Mouse (Mus musculus): ENCODE results near the gene Plxna2.

DNA sequence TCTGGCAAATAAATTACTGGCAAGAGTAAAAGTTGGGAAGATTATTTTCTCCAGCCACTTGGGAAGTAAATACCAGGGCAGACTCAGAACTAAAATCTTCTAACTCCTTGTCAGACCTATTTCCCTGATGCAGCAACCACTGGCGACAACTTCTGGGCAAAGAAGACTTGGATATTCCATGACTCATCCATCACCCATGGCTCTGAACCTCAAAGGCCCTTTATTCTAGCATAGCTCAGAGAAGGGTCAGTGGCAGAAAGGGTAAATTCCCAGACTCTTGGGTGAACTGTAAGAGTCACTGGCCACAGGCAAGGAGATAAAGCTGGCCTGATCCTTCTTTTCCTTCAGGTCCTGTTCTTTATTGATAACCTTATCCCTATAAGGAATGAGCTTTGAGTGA, 163.5 kb downstream of the Plxna2 start:
- TF ChIP-seq POLR2A (IDR thresholded peaks at IDR 0.05; ENCODE audit: low read depth, low read length) (no peak), CTCF (IDR thresholded peaks at IDR 0.05; ENCODE audit: extremely low read depth, insufficient read length, insufficient replicate concordance, low read depth, low read length) (no peak)

Data from small intestine, adult 2 months (tissue).